Mouse (Mus musculus): ENCODE measurements around the gene Krt24.

- no peak for TF ChIP-seq CEBPB (IDR thresholded peaks at IDR 0.05; ENCODE audit: insufficient read depth, poor library complexity, severe bottlenecking)
- no peak for TF ChIP-seq POLR2A (IDR thresholded peaks at IDR 0.05; ENCODE audit: insufficient read length, low read depth)
Measured at GRCm38 (mm10) chr11:99255316-99255715, 29.7 kb downstream of the Krt24 start.
